In genomic region chr3:131109686-131110070, GRCm38 (mm10) we compare ENCODE assay signal across 8 mouse cellular contexts. TPM values are rescaled to one million over a fixed set of nuclear protein-coding genes. Genes with fewer than 3 reads are reported as not detected.
A peak's percentile ranks its signal among the peaks of the same experiment; 100 is the strongest.
DNase-seq lines count a peak whose midpoint lies in the region; ATAC-seq and TF ChIP-seq lines count a peak whose summit lies in the region.

No protein-coding gene starts in this region.

- TF ChIP-seq CTCF in brain, embryonic 14.5 days (IDR thresholded peaks at IDR 0.05; ENCODE audit: borderline replicate concordance, extremely low read depth, insufficient read depth, insufficient read length): no peak

- peaks cover 52% of the 10 kb centered on the region for H3K4me1 ChIP-seq in heart, embryonic 13.5 days
- peaks cover 27% of the 10 kb centered on the region for H3K4me1 ChIP-seq in intestine, embryonic 14.5 days (replicated peaks; ENCODE audit: control insufficient read depth, insufficient read depth, low read length)
- H3K4me1 ChIP-seq in neural tube, embryonic 15.5 days: peaks cover 55% of the 10 kb centered on the region

- ATAC-seq in heart, embryonic 13.5 days (ENCODE audit: extremely low read depth, insufficient number of reproducible peaks, low FRiP score, low TSS enrichment): no peak
- ATAC-seq in intestine, embryonic 14.5 days (replicated peaks; ENCODE audit: low FRiP score, low TSS enrichment, low read depth): no peak
- ATAC-seq in neural tube, embryonic 15.5 days (ENCODE audit: low FRiP score): 0 out of 2 replicates have a peak, but pooled peaks have one; percentile 9

- H3K9ac ChIP-seq in heart, embryonic 13.5 days: peak overlapping the region; percentile 82
- no peak overlapping the region for H3K9ac ChIP-seq in intestine, embryonic 14.5 days (ENCODE audit: low read length)
- H3K9ac ChIP-seq in neural tube, embryonic 15.5 days (replicated peaks): no peak overlapping the region

- no peaks in the 10 kb centered on the region for H3K9me3 ChIP-seq in heart, embryonic 13.5 days
- H3K9me3 ChIP-seq in intestine, embryonic 14.5 days (ENCODE audit: control insufficient read depth, low read length): no peaks in the 10 kb centered on the region
- no peaks in the 10 kb centered on the region for H3K9me3 ChIP-seq in neural tube, embryonic 15.5 days (replicated peaks)

- H3K27me3 ChIP-seq in heart, embryonic 13.5 days (replicated peaks): peaks cover 89% of the 10 kb centered on the region
- peaks cover 98% of the 10 kb centered on the region for H3K27me3 ChIP-seq in intestine, embryonic 14.5 days (replicated peaks; ENCODE audit: control insufficient read depth, insufficient read depth, low read length)
- H3K27me3 ChIP-seq in neural tube, embryonic 15.5 days (replicated peaks): peaks cover 73% of the 10 kb centered on the region

- H3K36me3 ChIP-seq in heart, embryonic 13.5 days: no peaks in the 10 kb centered on the region
- no peaks in the 10 kb centered on the region for H3K36me3 ChIP-seq in intestine, embryonic 14.5 days (ENCODE audit: control insufficient read depth, insufficient read depth, low read length)
- H3K36me3 ChIP-seq in neural tube, embryonic 15.5 days: no peaks in the 10 kb centered on the region

- DNase-seq in heart, adult 9 months (ENCODE audit: low spot score in 2 of 2): no peak
- peak; percentile 79 for DNase-seq in brain, embryonic 14.5 days (ENCODE audit: low read depth)
- DNase-seq in intestine, embryonic 14.5 days (ENCODE audit: low spot score): no peak
- DNase-seq in frontal cortex, postnatal 25 days (ENCODE audit: low spot score in 2 of 2): no peak
- DNase-seq in frontal cortex, postnatal 10 days (ENCODE audit: low spot score in 2 of 2): no peak
- DNase-seq in adrenal gland, adult 8-10 months: no peak

- WGBS in heart, embryonic 13.5 days: under 1% methylated on average over 13 of the region's 14 CpGs
- 1% methylated on average over 13 of the region's 14 CpGs for WGBS in intestine, embryonic 14.5 days
- 2% methylated on average over 12 of the region's 14 CpGs for WGBS in neural tube, embryonic 15.5 days

- peak overlapping the region; percentile 65 for H3K4me3 ChIP-seq in heart, embryonic 13.5 days
- peak overlapping the region; percentile 6; the same call in 1 of the 2 replicates for H3K4me3 ChIP-seq in intestine, embryonic 14.5 days (ENCODE audit: low read depth, low read length)
- peak overlapping the region; percentile 38 for H3K4me3 ChIP-seq in neural tube, embryonic 15.5 days (replicated peaks)

- H3K27ac ChIP-seq in heart, embryonic 13.5 days (replicated peaks): no peak overlapping the region
- H3K27ac ChIP-seq in intestine, embryonic 14.5 days (ENCODE audit: low read depth): no peak overlapping the region
- no peak overlapping the region for H3K27ac ChIP-seq in neural tube, embryonic 15.5 days (replicated peaks)

- H3K4me2 ChIP-seq in heart, embryonic 13.5 days: peak overlapping the region; percentile 98
- H3K4me2 ChIP-seq in intestine, embryonic 14.5 days (ENCODE audit: low read length): peak overlapping the region; percentile 75; the same call in 1 of the 2 replicates
- peak overlapping the region; percentile 69 for H3K4me2 ChIP-seq in neural tube, embryonic 15.5 days

- TF ChIP-seq POLR2A in brain, embryonic 14.5 days (IDR thresholded peaks at IDR 0.05; ENCODE audit: borderline replicate concordance, extremely low read depth, insufficient read depth, insufficient read length, poor library complexity, severe bottlenecking): no peak

RNA-seq across cellular contexts. Expression of gene Lef1, which starts 0.6 kb away (rescaled TPM):
- 8.1 and 9.8 TPM in 2 replicates for polyA plus RNA-seq in heart, embryonic 13.5 days (2015; fragmentation: Nextera tagmentation; extraction: Ambion mirVana)
- 36.5 and 54.7 TPM in 2 replicates for polyA plus RNA-seq in brain, embryonic 14.5 days (2012; rRNA removed)
- 0.69 and 0.71 TPM in 2 replicates for polyA plus RNA-seq in intestine, embryonic 14.5 days (2014; fragmentation: Nextera tagmentation; extraction: Ambion mirVana)
- polyA plus RNA-seq in neural tube, embryonic 15.5 days (2015; fragmentation: Nextera tagmentation; extraction: Ambion mirVana): 6.3 and 28.7 TPM in 2 replicates
- 10 to 100 TPM in 3 of 4 experiments, 1 to 10 TPM in 1; 9.3 to 21.7 (median 13.4) TPM for total RNA-seq in adrenal gland, adult 8-10 months (2022)

Comparison
In these comparisons a context has a peak if more than half of its experiments do, and no peak if none do; other contexts are left out.
1. H3K4me3 ChIP-seq: peak in every context shown above with its lines; median percentile 65 in heart, embryonic 13.5 days; 38 in neural tube, embryonic 15.5 days; 6 in intestine, embryonic 14.5 days.